Mouse (Mus musculus) ES-CJ7 (cell line): ENCODE measurements at regions not wholly inside any gene's neighbourhood (a gene's known extent, or its start where the extent isn't known, plus 50 kb on each side); places are given as distances from the start of the nearest gene placed in this dataset.

Experiments
- DNase-seq: peaks from one replicate; pipeline ENCODE4 v3.0.0; 2011; ENCODE audit warnings: low read depth, low spot score

DNA sequence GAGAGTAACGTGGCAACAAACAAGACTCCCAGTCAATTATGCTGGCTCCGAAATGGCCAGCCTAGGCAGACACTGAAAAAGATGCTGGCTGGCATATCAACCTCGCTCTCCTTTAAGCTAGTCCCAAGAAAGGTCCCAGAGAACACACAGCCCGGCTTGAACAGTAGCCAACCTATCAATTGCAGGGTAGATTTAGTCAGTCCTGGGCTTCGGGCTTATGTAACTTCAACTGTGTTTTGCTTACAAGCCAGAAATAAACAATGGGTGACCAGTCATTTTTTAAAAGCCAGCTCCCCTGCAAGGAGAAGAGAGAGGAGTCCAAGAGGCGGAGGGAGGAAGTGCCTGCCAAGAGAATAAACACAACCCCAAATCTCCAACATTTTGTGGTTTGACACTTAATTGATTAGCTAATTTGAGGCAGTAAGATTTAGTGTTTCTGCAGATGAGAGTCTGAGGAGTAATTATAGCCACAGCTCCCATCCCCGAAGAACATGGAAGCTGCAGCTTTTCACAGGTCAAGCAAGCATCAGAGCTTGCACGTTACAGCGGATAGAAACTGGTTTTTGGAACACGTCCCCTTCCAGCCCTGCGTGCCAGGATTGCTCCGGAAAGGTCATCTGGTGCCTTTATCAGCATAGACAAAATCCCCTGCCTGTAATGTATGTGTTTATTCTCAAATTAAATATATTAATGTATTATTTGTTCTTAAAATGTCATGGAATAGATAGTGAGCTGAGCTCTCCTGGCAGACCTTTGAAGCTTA lies 322.1 kb downstream of the Gm45692 start:
- no peak for DNase-seq

DNA sequence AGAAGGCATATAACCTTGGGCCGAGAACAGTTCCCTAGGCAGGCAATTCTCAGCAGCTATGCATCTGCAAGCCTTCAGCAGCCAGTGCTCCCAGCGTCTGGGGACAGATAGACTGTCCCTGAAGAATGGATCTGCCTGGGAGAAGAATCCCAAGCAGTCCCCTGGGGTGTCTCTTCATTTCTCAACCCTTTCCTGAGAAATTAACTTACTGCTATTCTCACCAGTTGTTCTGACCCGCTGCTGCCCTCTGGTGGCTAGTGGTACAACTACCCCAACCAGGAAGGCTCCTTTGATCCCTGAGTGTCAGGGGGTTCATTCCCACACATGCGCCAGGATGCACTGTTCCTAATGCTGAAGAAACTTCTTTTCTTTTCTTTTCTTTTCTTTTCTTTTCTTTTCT lies 323.7 kb downstream of the Gm45692 start:
- DNase-seq = peak; percentile 78

DNA sequence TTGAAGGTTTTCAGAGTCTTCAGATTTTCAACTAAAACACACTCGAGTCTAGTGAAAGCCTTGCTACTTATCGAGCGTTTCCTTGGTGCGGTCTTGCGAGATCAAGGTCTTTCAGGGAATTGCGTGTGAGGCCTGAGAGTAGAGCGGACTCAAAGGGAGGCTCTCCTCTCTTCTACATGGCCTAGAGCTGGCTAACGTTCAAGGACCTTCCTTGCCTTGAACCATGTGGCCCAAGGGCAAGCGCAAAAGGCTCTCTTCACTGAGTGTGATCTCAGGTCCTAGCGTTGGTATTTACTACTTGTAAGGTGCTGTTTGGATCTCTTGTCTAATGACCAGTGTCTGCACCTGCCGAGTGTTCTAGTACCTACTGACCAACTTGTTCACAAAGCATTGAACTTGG lies 324.4 kb downstream of the Gm45692 start:
- no peak for DNase-seq

DNA sequence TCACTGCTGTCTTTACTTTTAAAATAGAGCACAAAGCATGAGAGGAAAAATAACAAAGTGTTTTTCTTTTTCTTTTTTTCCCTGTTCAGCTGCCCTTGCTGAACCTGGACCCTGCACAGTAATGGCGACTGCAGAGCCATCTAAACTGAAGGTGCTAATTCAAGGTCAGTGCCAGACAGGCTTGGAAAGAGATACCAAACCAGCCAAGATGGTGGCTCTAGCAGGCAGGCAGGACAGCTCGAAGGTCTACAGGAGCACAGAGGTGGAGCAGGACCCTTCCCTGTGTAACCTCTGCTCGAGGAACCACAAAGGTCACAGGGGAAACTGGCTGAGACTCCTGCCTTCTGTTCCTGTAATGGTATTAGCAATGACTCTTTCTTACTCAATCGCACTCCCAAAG lies 326.7 kb downstream of the Gm45692 start:
- no peak for DNase-seq

DNA sequence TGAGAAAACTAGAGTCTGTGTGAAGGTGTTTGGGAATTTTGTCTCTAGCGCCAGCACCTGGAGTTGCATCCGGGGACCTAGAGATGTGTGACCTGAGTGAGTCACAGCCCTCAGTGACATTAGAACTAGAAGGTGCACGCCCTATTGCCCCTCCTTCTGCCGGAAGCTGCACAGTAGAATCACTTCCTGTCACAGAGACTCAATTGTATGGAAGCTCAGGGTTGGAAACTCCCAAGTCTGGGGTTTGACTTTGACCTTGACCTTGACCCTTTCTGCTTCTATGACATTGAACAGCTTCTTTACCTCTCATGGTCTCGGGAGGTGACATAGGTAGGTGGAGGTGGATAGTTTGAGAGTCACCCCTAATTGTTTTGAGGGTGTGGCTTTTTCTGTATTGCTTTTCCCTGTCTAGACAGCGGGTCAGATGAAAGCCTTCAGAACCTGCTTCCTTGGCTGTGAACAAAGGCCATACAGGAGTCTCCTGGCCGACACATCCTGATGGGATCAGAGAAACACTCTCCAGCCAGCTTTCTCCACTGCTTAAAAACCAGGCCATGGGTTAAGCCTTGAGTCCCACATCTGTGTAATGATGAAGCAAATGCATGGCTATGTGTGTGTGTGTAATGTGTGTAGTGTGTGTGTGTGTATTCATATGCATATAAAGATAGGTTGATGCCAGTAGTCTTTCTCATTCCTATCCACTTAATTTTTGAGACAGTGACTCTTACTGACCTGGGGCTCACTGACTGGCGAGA lies 328.7 kb downstream of the Gm45692 start:
- peak; percentile 95 for DNase-seq

DNA sequence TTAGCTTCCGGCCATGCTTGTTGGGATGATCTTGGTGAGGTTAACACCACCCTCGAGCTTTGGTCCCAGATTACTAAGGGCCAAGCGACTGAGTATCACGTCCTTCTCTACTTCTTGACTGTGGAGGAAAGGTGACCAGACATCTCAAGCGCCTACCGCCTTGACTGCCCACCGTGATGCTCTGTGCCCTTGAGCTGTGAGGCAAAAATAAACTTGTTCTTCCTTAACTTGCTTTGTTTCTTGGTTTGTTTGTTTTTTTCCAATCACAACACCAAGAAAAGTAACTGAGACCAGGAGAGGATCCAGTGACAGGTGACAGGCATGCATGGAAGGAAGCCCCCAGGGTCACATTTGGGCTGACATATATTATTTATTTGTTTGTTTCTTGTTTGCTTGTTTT lies 330.0 kb downstream of the Gm45692 start:
- DNase-seq = no peak

DNA sequence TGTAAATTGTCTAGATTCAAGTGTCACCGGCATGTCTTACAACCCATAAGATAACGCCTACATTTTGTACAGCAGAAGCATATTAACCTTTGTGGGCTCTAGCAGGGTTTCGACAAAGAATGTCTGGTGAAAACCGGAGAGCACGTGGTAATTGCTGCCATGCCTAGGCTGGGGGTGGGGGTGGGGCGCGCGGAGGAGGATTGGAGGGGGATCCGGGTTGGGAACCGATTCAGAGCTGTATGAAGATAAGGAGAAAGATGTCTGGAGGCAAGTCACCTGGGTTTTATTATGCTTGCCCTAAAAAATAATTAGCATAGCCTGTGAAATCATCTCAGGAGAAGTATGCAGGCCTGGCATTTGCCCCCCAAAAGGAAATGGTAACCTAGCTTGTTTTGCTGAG lies 331.2 kb downstream of the Gm45692 start:
- no peak for DNase-seq

DNA sequence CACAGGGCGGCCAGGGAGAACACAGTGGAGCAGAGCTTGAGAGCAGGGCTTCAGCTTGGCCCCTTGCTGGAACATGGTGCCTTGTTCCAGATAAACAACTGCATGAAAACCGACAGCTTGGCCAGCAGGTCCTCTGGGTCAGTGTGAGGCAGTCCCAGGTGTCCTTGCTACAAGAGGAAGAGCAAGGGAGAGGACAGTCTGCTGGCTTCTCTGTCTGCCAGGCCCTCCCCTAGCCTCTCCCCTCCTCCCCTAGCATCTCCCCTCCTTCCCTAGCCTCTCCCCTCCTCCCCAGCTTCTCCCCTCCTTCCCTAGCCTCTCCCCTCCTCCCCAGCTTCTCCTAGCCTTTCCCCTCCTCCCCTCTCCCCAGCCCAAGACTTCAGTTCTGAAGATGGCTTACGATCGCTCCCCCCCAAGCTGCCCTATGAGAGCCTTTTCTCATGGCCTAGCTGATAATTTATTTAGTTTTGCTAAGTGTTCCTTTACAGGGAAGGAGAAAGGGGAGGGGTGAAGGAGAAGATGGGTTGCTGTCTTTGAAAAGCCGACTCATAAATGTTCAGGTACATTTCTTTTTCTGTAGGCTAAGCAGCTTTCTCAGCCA lies 333.7 kb downstream of the Gm45692 start:
- no peak for DNase-seq

DNA sequence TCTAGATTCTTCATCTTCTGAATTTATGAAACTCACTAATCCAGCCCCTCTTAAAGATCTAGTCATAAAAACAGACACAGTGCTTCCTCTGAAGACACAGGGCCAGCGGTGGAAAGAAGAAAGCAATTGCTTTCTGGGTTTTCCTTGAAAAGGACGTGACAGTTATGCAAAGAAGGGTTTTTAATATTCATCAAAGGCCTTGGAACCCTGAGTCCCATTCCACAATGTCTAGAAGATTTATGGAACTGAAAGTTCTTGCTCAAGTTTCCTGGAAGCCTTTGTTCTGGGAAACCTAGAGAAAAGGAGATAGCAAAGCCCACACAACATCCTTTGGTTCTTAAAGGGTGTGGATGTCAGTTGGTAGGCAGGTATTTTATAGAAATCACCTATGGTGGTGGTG lies 346.0 kb downstream of the Gm45692 start:
- DNase-seq = no peak

DNA sequence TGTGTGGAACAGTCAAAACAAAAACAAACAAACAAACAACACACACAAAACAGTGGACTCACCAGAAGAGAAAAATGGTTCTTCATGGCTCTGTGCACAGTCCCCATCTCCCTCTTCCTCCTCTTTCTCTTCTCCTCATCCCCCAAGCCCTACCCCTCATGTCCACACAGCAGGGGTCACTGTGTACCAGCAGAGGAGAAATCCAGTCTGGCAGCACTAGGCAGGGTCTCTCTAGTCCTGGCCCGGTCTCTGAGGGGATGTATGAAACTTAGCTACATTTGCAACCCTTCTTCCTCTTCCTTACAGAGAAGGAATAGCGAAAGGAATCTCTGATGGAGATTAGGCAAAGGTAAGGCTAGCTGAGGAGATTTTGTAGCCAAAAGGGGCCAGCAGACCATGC lies 349.1 kb downstream of the Gm45692 start:
- no peak for DNase-seq

DNA sequence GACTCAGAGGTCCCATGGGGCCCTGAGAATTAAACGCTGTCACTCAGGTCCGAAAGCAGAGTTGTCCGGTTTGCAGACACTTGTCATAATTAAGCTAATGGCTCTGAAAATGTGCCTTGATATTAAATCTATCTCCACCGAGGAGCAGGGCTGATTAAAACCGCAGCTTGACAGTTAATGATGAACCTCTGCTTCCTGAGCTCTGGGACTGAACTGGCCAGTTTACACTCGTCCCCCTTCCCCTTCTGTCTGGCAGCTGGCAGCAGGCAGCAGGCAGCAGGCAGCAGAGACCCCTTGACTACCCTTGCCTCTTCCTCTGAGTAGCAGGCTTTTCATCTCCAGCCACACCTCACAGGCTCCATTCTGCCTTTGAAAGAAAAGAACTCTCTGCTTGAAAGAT lies 350.4 kb downstream of the Gm45692 start:
- DNase-seq = no peak

DNA sequence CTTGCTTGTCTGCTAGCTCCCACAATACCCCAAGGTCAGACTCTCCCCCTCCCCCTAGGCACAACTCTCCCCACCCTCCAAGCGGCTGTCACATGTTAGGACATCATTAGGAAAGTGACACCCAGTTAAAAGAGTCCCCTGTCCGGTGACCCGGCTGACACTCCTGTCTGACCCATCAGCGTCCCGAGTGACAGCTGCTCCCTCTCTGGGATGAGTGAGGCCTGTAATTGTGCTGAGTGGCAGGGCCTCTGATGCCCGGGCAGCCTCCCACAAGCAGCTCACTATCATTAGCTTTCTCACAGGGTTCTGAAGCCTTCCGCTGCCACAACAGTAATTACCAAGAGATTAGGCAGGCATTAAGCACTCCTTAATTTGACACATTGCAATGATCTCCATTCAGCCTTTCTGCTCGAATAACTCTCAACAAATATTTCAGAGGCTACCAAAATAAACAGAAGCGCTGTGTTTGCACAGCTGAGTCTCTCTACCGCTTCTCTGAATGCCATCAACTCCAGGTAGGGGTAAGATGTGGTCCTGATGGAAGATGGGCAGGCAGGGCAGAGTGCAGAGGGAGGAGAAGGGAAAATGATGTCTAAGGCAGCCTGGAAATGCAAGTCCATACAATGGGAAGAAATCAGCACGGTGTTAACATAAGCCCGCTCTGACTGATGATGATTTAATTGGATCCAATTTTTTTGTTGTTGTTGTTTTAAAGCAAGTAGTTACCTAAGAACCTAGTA lies 352.6 kb downstream of the Gm45692 start:
- no peak for DNase-seq

DNA sequence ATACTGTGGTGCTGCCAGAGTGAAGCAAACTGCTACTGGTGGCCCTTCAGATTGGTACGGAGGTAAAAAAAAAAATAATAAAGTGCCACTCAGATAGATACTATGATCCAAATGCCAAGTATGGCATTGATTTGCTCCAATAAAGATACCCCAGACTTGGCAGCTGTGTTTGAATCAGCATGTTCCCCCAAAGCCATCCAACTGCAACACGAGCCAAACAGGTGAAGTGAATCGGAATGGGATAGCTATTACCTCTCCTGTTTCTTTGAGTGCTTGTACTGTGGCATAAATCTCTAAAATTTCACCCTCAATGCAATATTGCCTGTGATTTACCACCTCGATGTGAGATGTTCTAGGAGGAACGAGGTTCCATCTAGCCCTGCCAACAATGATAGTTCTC lies 365.4 kb downstream of the Gm45692 start:
- no peak for DNase-seq

DNA sequence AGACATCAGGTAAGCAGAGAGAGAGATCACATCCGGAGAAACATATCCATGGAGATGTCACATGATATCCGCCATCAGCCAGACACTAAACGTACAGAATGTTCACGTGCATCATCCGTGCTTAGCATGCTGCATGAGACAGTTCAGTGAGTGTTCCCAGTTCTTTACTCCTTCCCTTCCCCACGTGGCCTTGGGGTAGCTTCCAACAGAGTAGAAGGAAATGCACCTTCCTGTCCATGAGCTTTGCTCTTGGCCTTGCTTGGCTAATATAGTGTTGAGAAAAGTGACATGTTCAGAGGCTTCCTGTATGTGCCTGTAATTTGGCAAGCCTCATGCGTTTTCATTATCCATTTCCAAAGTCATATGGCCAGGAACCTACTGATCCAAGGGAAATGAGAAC lies 368.5 kb downstream of the Gm45692 start:
- DNase-seq = no peak

DNA sequence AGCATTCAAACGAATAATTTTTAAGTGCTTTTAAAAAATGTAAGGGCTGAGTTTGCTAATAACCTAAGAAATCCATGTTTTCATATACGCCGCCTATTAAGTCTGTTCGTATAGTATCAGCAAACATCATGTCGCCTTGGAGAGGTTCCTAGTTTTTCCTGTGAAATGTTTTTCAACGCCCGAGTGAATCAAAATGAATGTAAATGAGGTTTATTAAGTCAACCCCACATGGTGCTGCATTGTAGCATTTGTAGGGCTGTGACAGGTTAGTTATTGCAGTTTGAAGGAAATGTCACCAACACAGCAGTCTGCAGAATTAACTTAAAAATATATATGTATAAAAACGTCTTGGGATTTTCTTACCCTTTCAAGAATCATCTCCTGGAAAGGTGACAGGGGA lies 369.3 kb downstream of the Gm45692 start:
- no peak for DNase-seq

DNA sequence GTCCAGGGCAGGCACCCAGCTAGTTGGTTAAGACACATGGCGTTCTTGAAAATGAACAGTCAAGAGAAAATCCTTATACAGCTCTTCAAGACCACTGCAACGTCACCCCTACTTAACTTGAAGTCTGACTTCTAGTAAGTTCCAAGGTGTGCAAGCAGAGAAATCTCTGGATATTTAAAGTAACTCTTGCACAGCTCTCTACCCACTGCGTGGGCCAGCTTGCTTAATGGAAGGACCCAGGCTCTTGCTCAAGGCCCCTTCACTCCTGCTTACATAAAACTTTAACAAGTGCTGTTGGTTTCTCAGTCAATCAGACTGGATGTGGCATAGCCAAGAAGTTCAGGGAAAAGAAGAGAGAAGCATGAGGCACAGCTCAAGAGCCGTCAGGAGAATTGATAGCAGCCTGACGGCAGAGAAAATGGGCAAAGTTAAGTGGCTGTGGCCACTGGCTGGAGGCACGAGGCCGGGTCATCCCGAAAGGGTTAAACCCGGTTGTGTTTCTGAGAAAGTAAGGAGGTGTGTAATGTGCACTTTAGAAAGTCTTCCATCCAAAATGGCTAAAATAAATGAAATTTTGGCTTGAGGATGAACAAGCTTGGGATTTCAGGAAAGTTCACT lies 382.0 kb downstream of the Gm45692 start:
- DNase-seq = no peak

DNA sequence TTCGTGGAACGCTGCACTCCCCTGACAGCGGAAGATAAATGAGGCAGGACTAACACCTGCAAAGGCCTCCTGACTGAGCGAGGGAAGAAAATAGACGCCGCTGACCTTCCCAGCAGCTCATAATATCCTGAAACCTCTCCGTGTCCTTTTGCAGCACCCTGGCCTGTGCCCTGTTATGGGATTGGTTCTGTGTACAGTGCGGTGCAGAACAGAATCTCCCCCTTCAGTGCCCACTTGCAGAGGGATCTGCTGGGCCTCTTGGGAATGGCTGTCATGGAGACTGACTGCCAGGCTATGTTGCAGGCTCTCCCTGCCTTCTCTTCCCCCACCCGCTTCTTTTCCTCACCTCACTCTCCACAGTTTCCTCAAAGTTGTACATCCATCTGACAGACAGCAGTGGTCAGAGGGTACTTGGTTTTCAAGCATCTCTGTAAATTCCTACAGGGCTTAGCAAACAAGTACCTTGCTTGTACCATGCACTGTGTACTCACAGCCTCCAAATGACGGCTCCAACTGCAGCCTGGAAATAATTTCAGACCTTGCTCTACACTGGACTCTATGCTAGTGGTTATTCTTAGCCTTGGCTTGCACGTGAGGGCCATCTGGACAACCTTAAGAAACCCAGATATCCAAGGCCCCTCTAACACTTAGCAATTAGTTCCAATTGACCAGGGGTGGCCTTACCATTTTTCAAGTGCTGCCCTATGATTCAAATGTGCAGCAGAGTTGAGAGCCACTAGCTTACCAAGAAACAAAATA lies 382.7 kb downstream of the Gm45692 start:
- no peak for DNase-seq

DNA sequence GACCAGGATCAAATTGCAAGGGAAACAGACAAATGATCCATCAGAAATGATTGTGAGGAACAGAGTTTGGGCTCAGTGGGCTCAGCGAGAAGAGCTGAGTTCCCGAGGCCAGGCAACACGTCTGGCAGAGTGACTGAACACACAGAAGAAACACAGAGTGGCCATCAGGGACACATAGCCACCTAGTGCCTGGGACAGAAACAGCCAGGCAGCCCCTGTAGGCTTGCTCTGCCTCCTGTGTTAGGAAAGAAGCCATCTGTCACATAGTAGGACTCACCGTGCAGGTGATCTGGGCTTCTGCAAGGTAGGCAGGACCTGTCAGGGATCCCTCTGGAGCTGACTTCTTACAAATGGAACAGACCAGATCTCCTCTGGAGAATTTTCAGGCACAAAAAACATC lies 383.4 kb downstream of the Gm45692 start:
- DNase-seq = no peak

DNA sequence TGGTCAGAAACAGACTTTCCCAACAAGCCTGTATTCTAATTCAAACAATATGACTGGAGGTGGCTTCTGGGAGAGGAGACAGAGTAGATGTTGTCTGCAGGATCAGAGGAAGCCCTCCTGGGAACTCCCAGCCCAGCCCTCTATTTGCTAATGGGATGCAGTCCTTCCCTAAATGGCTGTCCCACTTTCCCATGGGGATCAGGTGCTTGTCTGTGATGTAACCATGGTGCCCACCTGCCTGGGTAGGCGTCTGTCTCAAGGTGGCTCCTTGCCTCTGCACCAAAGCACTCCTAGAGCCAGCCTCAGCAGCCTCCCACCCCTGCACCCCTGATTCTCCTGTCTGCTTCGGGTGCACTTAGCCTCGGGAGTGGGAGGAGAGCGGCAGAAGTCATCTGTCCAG lies 384.6 kb downstream of the Gm45692 start:
- no peak for DNase-seq

DNA sequence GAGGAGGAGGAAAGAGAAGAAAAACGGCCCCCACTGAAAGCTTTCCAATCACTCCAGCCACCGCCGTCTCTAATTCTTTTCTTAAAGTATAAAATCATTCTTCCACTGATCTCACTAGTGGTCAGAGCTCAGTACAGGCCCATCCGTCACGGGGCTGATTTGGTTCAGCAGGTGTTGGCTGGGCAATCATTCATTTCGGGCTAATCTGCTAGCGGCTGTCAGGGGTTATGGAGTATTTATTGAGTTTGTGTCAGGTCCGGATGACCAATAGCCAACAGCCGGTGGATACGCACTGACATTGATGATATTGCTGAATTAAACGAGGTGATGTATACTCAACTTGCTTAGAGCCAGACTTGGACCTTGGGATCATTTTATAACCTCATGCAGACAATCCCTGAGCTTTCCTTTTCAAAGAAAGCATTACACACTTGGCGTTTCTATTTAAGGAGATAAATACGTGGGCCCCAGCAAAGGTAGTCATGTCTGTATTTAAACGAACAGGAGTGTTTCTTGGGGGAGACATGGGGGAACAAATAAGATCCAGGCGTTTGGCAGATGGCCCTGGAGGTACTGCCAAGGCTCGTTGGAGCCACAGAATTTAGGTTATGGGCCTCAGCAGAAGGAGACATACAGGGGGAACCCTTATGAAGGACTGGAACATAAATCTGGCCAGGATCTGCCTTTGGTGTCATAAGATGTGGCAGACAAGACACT lies 385.1 kb downstream of the Gm45692 start:
- no peak for DNase-seq
